22 mouse cellular contexts compared by ENCODE assay signal in the genomic region with DNA sequence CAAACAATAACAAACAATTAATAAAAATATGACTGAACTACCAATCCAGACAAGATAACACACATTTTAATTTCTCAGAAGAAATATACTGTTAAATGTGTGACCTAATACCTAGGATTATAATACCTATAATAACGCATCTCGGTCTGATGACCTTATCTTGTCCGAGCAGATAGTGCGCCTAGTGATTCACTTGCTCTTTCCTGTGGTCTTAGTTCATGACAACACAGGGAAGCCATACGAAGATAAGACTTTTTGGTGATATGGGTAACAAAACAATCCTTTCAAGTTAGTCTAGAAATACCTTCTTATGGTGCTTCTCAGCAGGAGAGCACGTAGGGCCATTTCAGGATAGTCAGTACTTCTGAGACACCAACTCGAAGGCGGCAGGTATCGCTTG.
A peak's percentile ranks its signal among the peaks of the same experiment; 100 is the strongest.
DNase-seq lines count a peak whose midpoint lies in the region; ATAC-seq and TF ChIP-seq lines count a peak whose summit lies in the region.
"Had no signal": no experiment of that assay in that cellular context is flagged by ENCODE, and none has a peak within 500 bp of the region (broad histone marks: within the 10 kb centered on the region; RNA-seq: fewer than 3 reads in every experiment).

No protein-coding gene starts in this region.

- peaks cover 7% of the 10 kb centered on the region for H3K9me3 ChIP-seq in G1E (replicated peaks)
- H3K9me3 ChIP-seq in liver, embryonic 13.5 days (replicated peaks), result no peaks in the 10 kb centered on the region; the same call in 1 of the 2 replicates
- H3K9me3 ChIP-seq: forebrain, embryonic 13.5 days; heart, embryonic 10.5 days; hindbrain, embryonic 12.5 days had no signal

- H3K36me3 ChIP-seq in G1E (replicated peaks), result peaks cover 5% of the 10 kb centered on the region
- no peaks in the 10 kb centered on the region for H3K36me3 ChIP-seq in liver, embryonic 13.5 days
- H3K36me3 ChIP-seq: embryonic facial prominence, embryonic 13.5 days; heart, embryonic 10.5 days; hindbrain, embryonic 12.5 days had no signal

- H3K4me2 ChIP-seq in liver, embryonic 13.5 days, result no peak overlapping the region
- H3K4me2 ChIP-seq: embryonic facial prominence, embryonic 13.5 days; forebrain, embryonic 13.5 days; hindbrain, embryonic 12.5 days had no signal

- no peak overlapping the region; the same call in 1 of the 2 replicates for H3K4me3 ChIP-seq in G1E (ENCODE audit: low read depth, low read length)
- no peak overlapping the region for H3K4me3 ChIP-seq in liver, embryonic 13.5 days (replicated peaks)
- H3K4me3 ChIP-seq: embryonic facial prominence, embryonic 13.5 days; forebrain, embryonic 13.5 days; heart, embryonic 10.5 days; hindbrain, embryonic 12.5 days had no signal

- TF ChIP-seq CTCF in G1E (IDR thresholded peaks at IDR 0.05; ENCODE audit: low read depth, low read length), result no peak

- no peak overlapping the region for H3K9ac ChIP-seq in liver, embryonic 13.5 days
- H3K9ac ChIP-seq: embryonic facial prominence, embryonic 13.5 days; forebrain, embryonic 13.5 days; hindbrain, embryonic 12.5 days had no signal

- 36% methylated on average over 9 of the region's 9 CpGs for WGBS in liver, embryonic 13.5 days (ENCODE audit: insufficient replicate concordance)

- no peak overlapping the region for H3K27ac ChIP-seq in liver, embryonic 13.5 days
- H3K27ac ChIP-seq: embryonic facial prominence, embryonic 13.5 days; forebrain, embryonic 13.5 days; heart, embryonic 10.5 days; hindbrain, embryonic 12.5 days; hindbrain, postnatal 0 days had no signal

- DNase-seq in G1E (ENCODE audit: low spot score) (peak; percentile 70), MEL-GATA-1-ER (ENCODE audit: extremely low read depth, low read depth) (peak; percentile 35)
- peak; percentile 26 for DNase-seq in liver, embryonic 13.5 days
- no peak for DNase-seq in left cerebral cortex, adult 9 months (ENCODE audit: low spot score in 2 of 2)
- no peak for DNase-seq in spleen, postnatal 36 days (ENCODE audit: low spot score in 2 of 2)
- no peak for DNase-seq in ovary, postnatal 36 days (ENCODE audit: low spot score)
- DNase-seq: adrenal gland, adult 8-10 months; adrenal gland, postnatal 36 days; B cell, adult 2 months; cerebellum, adult 11-12 months; cerebellum, adult 9-10 months; cerebellum, postnatal 25 days; gastrocnemius, postnatal 36 days; heart, adult 11 months; heart, postnatal 10 days; heart, postnatal 4 days had no signal

- H3K4me1 ChIP-seq in G1E (ENCODE audit: insufficient read depth, low read depth, low read length), result peaks cover 83% of the 10 kb centered on the region
- peaks cover 45% of the 10 kb centered on the region for H3K4me1 ChIP-seq in liver, embryonic 13.5 days (replicated peaks)
- H3K4me1 ChIP-seq: embryonic facial prominence, embryonic 13.5 days; forebrain, embryonic 13.5 days; hindbrain, embryonic 12.5 days had no signal

- no peaks in the 10 kb centered on the region for H3K27me3 ChIP-seq in G1E (ENCODE audit: insufficient read depth, low read length)
- H3K27me3 ChIP-seq in liver, embryonic 13.5 days, result no peaks in the 10 kb centered on the region
- H3K27me3 ChIP-seq: embryonic facial prominence, embryonic 13.5 days; forebrain, embryonic 13.5 days; hindbrain, embryonic 12.5 days had no signal

- ATAC-seq in G1E (ENCODE audit: extremely low read depth, insufficient number of reproducible peaks, low FRiP score, poor library complexity, severe bottlenecking), result peak; percentile 81
- ATAC-seq in liver, embryonic 13.5 days (ENCODE audit: low read depth), result peak; percentile 70
- ATAC-seq in megakaryocyte progenitor cell, adult 5-6 weeks (replicated peaks; ENCODE audit: poor library complexity), result peak; percentile 83
- ATAC-seq: forebrain, embryonic 13.5 days; hindbrain, postnatal 0 days had no signal

Comparison
In these comparisons a context has a peak if more than half of its experiments do, and no peak if none do; other contexts are left out.
1. DNase-seq: peak in G1E (single experiment), MEL-GATA-1-ER (single experiment) and liver, embryonic 13.5 days (single experiment); none in left cerebral cortex, adult 9 months (0 of 2), spleen, postnatal 36 days (0 of 2) and ovary, postnatal 36 days (single experiment).
2. Peak in every context shown above with its lines, with median percentiles within 50 percentile points of each other: ATAC-seq.